ENCODE assay signal across 8 mouse cellular contexts in genomic region chr12:40223082-40223619, GRCm38 (mm10). TPM values are rescaled to one million over a fixed set of nuclear protein-coding genes. Genes with fewer than 3 reads are reported as not detected.
DNase-seq lines count a peak whose midpoint lies in the region; ATAC-seq lines count a peak whose summit lies in the region.

No protein-coding gene starts in this region.

- DNase-seq in adipocyte (ENCODE audit: low spot score) = peak; percentile 99
- DNase-seq in embryo, embryonic 10 days (ENCODE audit: low spot score) = peak; percentile 100
- peak; percentile 99 for DNase-seq in gastrocnemius, postnatal 14 days
- DNase-seq in left cerebral cortex, postnatal 10 days (ENCODE audit: extremely low spot score in 1 of 2, low spot score in 2 of 2) = peak; percentile 100
- peak; percentile 98 for DNase-seq in right cerebral cortex, postnatal 25 days
- peak; percentile 98 for DNase-seq in urinary bladder, postnatal 4 days (ENCODE audit: low spot score in 2 of 2)

- intact Hi-C loops in gastrocnemius, postnatal 14 days (cut with DNase I; ENCODE audit: low total_unique reads) = no loop called here
- intact Hi-C loops in left cerebral cortex, postnatal 10 days (cut with DNase I) = no loop called here

- peak; percentile 82 for ATAC-seq in inflammation-experienced regulatory T-cells, adult 6 months
- peak; percentile 93 for ATAC-seq in megakaryocyte-erythroid progenitor cell, adult 5-6 weeks (replicated peaks; ENCODE audit: low FRiP score, low TSS enrichment, poor library complexity, severe bottlenecking)

RNA-seq across cellular contexts. Expression of gene Lsmem1, which starts 23.9 kb away (rescaled TPM):
- 10 to 100 TPM; 36.3 to 50.2 TPM for total RNA-seq in gastrocnemius, postnatal 14 days (2021)
- under 1 TPM in 1 of 3 experiments, not detected in 2; 0.38 TPM for polyA plus RNA-seq in inflammation-experienced regulatory T-cells, adult 6 months (2017; shearing (Covaris generic))
- total RNA-seq in left cerebral cortex, postnatal 10 days (2021) = 1 to 10 TPM in 1 of 2 experiments, under 1 TPM in 1; 0.92 to 1.7 TPM
- not detected in 2 replicates for total RNA-seq in megakaryocyte-erythroid progenitor cell, adult 5-6 weeks (2014; fragmentation: Nextera tagmentation)
- total RNA-seq in megakaryocyte-erythroid progenitor cell, adult 5-6 weeks (2017) = 1.4 TPM in 1 of 2 replicates, not detected in the other

RNA-seq across cellular contexts. Expression of gene Ifrd1, which starts 25.2 kb away (rescaled TPM):
- 10 to 100 TPM; 72.9 to 81.2 TPM for total RNA-seq in gastrocnemius, postnatal 14 days (2021)
- 10 to 100 TPM; 45.9 to 75.8 (median 54.1) TPM for polyA plus RNA-seq in inflammation-experienced regulatory T-cells, adult 6 months (2017; shearing (Covaris generic))
- 100 to 1,000 TPM in 1 of 2 experiments, 10 to 100 TPM in 1; 89.8 to 108 TPM for total RNA-seq in left cerebral cortex, postnatal 10 days (2021)
- total RNA-seq in megakaryocyte-erythroid progenitor cell, adult 5-6 weeks (2014; fragmentation: Nextera tagmentation) = 76.2 and 99.2 TPM in 2 replicates
- total RNA-seq in megakaryocyte-erythroid progenitor cell, adult 5-6 weeks (2017) = 119 and 171 TPM in 2 replicates

Comparison
In these comparisons a context has a peak if more than half of its experiments do, and no peak if none do; other contexts are left out.
1. Peak in every context shown above with its lines: DNase-seq and ATAC-seq.
2. RNA of gene Lsmem1, which starts 23.9 kb away (total RNA-seq): 36.3 to 50.2 TPM in gastrocnemius, postnatal 14 days; 0.92 to 1.7 TPM in left cerebral cortex, postnatal 10 days and 1.4 TPM in megakaryocyte-erythroid progenitor cell, adult 5-6 weeks; every median in the first group is over 10 times any median in the second.